Mouse (Mus musculus) CD8-positive naive resting alpha-beta T cell, adult 2 months (primary cell): ENCODE measurements around the gene Zdhhc6.

Experiments
- DNase-seq, 2 experiments: peaks; one replicate each; pipeline ENCODE4 v3.0.0; 2022; ENCODE audit warnings: low read depth in 2 of 2, low spot score in 2 of 2

Zdhhc6 gene

GRCm38 (mm10) chr19:55222268-55222667 is 93.6 kb downstream of the Zdhhc6 start:
- no peak for DNase-seq
